Mouse (Mus musculus) heart, embryonic 11.5 days (tissue): Measurements from ENCODE around the gene Haus6. TPM values are rescaled to one million over a fixed set of nuclear protein-coding genes. Genes with fewer than 3 reads are reported as not detected.
"Not testable (repeated sequence)": the region's sequence is repeated elsewhere in the genome, so short reads cannot be mapped to it uniquely, and the experiment has no call there.

Source experiments
- ATAC-seq: fragments of 200-750 bp; cut with Nextera tagmentation; replicated peaks from 2 replicates; pipeline ENCODE4 v1.8.0; 2017; ENCODE audit warnings: moderate library complexity; ENCODE audit not compliant: insufficient number of reproducible peaks, low FRiP score, low TSS enrichment
- H3K27ac ChIP-seq: fragments of 300-500 bp; sonication (generic); 2 replicates; pipeline ENCODE4 v1.5.1; 2014; ENCODE audit warnings: mild to moderate bottlenecking, low read depth, low read length
- H3K27me3 ChIP-seq: fragments of 300-500 bp; sonication (generic); 2 replicates; pipeline ENCODE4 v1.6.1; 2014; ENCODE audit warnings: mild to moderate bottlenecking, low read length, mixed read lengths; ENCODE audit not compliant: control insufficient read depth, insufficient read depth
- H3K36me3 ChIP-seq: fragments of 300-500 bp; sonication (generic); 2 replicates; pipeline ENCODE4 v1.6.1; 2014; ENCODE audit warnings: mild to moderate bottlenecking, low read length, moderate library complexity, mixed read lengths; ENCODE audit not compliant: control insufficient read depth, insufficient read depth
- H3K4me1 ChIP-seq: fragments of 300-500 bp; sonication (generic); 2 replicates; pipeline ENCODE4 v1.6.1; 2014; ENCODE audit warnings: low read length; ENCODE audit not compliant: control insufficient read depth, insufficient read depth
- H3K4me2 ChIP-seq: fragments of 300-500 bp; sonication (generic); 2 replicates; pipeline ENCODE4 v1.6.1; 2014; ENCODE audit warnings: mild to moderate bottlenecking, moderate library complexity
- H3K4me3 ChIP-seq: fragments of 300-500 bp; sonication (generic); 2 replicates; pipeline ENCODE4 v1.5.1; 2014; ENCODE audit warnings: low read depth, low read length
- H3K9ac ChIP-seq: fragments of 300-500 bp; sonication (generic); 2 replicates; pipeline ENCODE4 v1.6.1; 2014; ENCODE audit warnings: mild to moderate bottlenecking, low read depth, low read length, moderate library complexity
- H3K9me3 ChIP-seq: fragments of 300-500 bp; sonication (generic); replicated peaks from 2 replicates; pipeline ENCODE4 v1.6.1; 2016; ENCODE audit warnings: low read length; ENCODE audit not compliant: control insufficient read depth
- WGBS: fragments of 180-500 bp; shearing (Covaris S2); extraction: QIAGEN DNeasy Blood & Tissue Kit; methylation state at CpG from one replicate; pipeline ENCODE4 v1.1.7; 2014; ENCODE audit not compliant: insufficient replicate concordance; 5-methylcytosine and 5-hydroxymethylcytosine counted together
- polyA plus RNA-seq: library from polyadenylated mRNA; unstranded; fragments of >200 nt; fragmentation: Nextera tagmentation; extraction: Ambion mirVana; gene quantifications from 2 replicates; pipeline ENCODE4 v1.2.1, GENCODE M21; 2014

The Haus6 gene
- polyA plus RNA-seq, 1 experiment from 2014 or later, result 15.5 TPM

GRCm38 (mm10) chr4:86632556-86632955 is 20.7 kb upstream of the Haus6 start:
- not testable (repeated sequence) for H3K9ac ChIP-seq, H3K9me3 ChIP-seq, ATAC-seq, H3K4me2 ChIP-seq, H3K27ac ChIP-seq, H3K4me1 ChIP-seq, H3K27me3 ChIP-seq, H3K36me3 ChIP-seq, H3K4me3 ChIP-seq
- 74% methylated on average over 4 of the region's 5 CpGs for WGBS

DNA sequence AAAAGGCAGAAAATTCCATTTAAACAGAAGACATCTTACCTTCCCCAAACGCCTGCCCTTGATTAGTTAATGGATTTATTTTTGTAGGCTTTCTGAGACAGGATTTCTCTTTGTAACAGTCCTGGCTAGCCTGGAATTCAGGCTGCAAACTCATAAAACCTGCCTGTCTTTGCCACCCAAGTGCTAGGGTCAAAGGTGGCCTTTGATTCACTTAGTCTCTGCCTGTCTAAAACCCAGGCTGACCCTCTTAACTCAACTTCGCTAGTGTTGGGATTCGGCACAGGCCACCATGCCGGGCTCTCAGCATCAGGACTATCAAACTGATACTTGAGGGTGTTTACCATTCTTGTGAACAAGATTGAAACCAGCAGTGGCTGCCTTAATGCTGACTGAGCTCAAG is 20.0 kb upstream of the Haus6 start:
- Histone ChIP-seq H3K27ac (no peak overlapping the region), H3K9ac (no peak overlapping the region), H3K4me3 (no peak overlapping the region), H3K4me1 (no peaks in the 10 kb centered on the region), H3K27me3 (no peaks in the 10 kb centered on the region), H3K4me2 (no peak overlapping the region), H3K9me3 (no peaks in the 10 kb centered on the region), H3K36me3 (no peaks in the 10 kb centered on the region)
- WGBS, result 77% methylated on average over 4 of the region's 4 CpGs
- ATAC-seq, result no peak

- not testable (repeated sequence) for H3K27me3 ChIP-seq, ATAC-seq, H3K4me2 ChIP-seq, H3K27ac ChIP-seq, H3K4me1 ChIP-seq, H3K9me3 ChIP-seq, H3K36me3 ChIP-seq, H3K4me3 ChIP-seq, H3K9ac ChIP-seq
- 90% methylated on average over 7 of the region's 7 CpGs for WGBS
Observed at GRCm38 (mm10) chr4:86626496-86626895, 14.6 kb upstream of the Haus6 start.

DNA sequence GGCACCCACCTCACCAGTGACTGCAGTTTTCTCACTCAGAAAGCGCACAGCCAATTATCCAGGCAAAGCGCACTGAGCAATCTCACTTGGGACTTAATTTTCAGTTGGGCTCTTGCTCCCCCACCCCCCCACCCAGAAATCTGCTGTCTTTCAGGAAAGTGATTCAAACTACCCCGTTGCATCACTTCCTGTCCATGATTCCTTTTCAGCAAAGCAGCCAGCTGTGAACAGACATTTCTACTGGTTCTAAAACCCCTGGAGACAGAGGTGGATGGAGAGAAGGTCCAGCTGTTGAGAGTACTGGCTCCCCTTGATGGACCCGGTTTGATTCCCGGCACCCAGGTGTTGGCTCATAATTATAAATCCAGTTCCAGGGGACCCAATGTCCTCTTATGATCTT is 13.6 kb upstream of the Haus6 start:
- no peak overlapping the region for H3K9ac ChIP-seq
- H3K9me3 ChIP-seq, result no peaks in the 10 kb centered on the region
- H3K4me1 ChIP-seq, result no peaks in the 10 kb centered on the region
- no peak overlapping the region for H3K4me3 ChIP-seq
- no peak overlapping the region for H3K4me2 ChIP-seq
- no peak overlapping the region for H3K27ac ChIP-seq
- ATAC-seq, result no peak
- no peaks in the 10 kb centered on the region for H3K36me3 ChIP-seq
- no peaks in the 10 kb centered on the region for H3K27me3 ChIP-seq
- 74% methylated on average over 5 of the region's 5 CpGs for WGBS

DNA sequence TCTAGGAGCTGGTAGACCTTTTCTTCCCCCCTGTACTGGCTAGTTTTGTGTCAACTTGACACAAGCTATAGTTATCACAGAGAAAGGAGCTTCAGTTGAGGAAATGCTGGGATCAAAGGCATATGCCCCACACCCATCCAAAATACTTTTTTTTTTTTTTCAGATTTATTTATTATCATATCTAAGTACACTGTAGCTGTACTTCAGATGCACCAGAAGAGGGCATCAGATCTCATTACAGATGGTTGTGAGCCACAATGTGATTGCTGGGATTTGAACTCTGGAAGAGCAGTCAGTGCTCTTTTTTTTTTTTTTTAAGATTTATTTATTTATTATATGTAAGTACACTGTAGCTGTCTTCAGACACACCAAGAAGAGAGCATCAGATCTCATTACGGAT is 10.7 kb upstream of the Haus6 start:
- H3K27ac ChIP-seq, H3K36me3 ChIP-seq, H3K9ac ChIP-seq, H3K4me2 ChIP-seq, H3K27me3 ChIP-seq, H3K9me3 ChIP-seq, ATAC-seq, H3K4me3 ChIP-seq, H3K4me1 ChIP-seq: not testable (repeated sequence)
- 81% methylated on average over 1 of the region's 1 CpGs for WGBS

- H3K4me3 ChIP-seq, result no peak overlapping the region
- no peak overlapping the region for H3K27ac ChIP-seq
- 58% methylated on average over 3 of the region's 3 CpGs for WGBS
- no peak for ATAC-seq
- no peaks in the 10 kb centered on the region for H3K9me3 ChIP-seq
- H3K4me2 ChIP-seq, result no peak overlapping the region
- H3K27me3 ChIP-seq, result no peaks in the 10 kb centered on the region
- H3K9ac ChIP-seq, result no peak overlapping the region
- H3K36me3 ChIP-seq, result no peaks in the 10 kb centered on the region
- no peaks in the 10 kb centered on the region for H3K4me1 ChIP-seq
Observed at GRCm38 (mm10) chr4:86622116-86622515, 10.3 kb upstream of the Haus6 start.

DNA sequence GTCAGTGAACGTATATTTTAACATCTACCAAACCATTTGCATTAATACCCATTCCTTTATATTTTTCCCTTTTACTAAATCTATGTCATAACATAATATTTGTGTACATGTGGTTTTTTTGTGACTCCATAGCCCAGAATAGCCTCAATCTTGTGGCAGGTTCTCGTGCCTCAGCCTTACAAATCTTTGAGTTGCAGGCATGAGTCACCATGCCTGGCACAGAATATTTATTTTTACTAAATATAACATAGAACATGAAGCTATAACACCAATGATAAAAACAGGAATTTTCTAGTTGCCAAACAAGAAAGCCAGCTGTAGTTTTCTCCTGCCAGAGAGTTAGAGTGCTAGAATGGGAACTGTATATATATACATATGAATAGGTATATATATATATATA is 8.7 kb upstream of the Haus6 start:
- Histone ChIP-seq H3K4me3 (no peak overlapping the region), H3K27ac (no peak overlapping the region), H3K36me3 (no peaks in the 10 kb centered on the region), H3K27me3 (no peaks in the 10 kb centered on the region), H3K4me1 (no peaks in the 10 kb centered on the region), H3K9me3 (no peaks in the 10 kb centered on the region), H3K4me2 (no peak overlapping the region), H3K9ac (no peak overlapping the region)
- ATAC-seq, result no peak
- WGBS, result 60% methylated on average over 2 of the region's 2 CpGs

DNA sequence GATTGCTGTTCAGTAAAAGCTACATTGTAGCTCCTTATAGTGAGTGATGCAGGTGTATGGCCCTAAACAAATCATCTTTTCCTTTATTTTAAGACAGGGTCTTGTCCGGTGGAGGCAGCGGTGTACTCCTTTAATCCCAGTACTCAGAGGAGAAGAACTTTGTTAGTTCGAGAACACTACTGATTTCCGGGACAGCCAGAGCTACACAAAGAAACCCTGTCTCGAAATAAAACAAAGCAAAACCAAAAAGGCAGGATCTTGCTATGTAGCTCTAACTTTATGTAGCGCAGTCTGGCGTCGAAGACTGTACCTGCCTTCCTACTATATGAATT is 400 bp upstream of the Haus6 start:
- H3K9me3 ChIP-seq, result no peaks in the 10 kb centered on the region
- peak overlapping the region; percentile 86 for H3K4me3 ChIP-seq
- peak overlapping the region; percentile 57; the same call in 1 of the 2 replicates for H3K27ac ChIP-seq
- H3K4me1 ChIP-seq, result 0 out of 2 replicates have a peak, but pooled peaks cover 3% of the 10 kb centered on the region
- ATAC-seq, result no peak
- H3K9ac ChIP-seq, result peak overlapping the region; percentile 84
- H3K36me3 ChIP-seq, result no peaks in the 10 kb centered on the region
- H3K27me3 ChIP-seq, result no peaks in the 10 kb centered on the region
- WGBS, result 36% methylated on average over 8 of the region's 8 CpGs
- peak overlapping the region; percentile 75 for H3K4me2 ChIP-seq

DNA sequence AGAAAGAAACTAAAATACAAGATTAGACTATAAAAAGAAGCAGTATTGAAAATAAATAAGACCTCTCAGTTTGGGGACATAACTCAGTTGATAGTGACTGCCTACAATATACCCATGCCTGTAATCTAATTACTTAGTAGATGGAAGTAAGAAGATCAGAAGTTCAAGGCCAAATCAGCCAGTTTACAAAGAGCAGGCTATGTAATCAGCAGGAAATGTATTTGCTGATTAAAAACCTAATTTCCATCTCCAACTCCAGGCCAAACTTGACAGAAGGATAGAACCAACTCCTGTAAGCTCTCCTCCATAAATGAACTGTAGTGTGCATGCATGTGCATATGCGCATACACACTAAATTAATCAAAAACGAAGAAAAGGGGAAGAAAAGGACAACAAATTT is 20.6 kb downstream of the Haus6 start:
- Histone ChIP-seq H3K27ac (no peak overlapping the region), H3K9ac (no peak overlapping the region), H3K36me3 (peaks cover 11% of the 10 kb centered on the region), H3K9me3 (no peaks in the 10 kb centered on the region), H3K4me2 (no peak overlapping the region), H3K4me3 (no peak overlapping the region), H3K27me3 (no peaks in the 10 kb centered on the region), H3K4me1 (no peaks in the 10 kb centered on the region)
- WGBS, result 100% methylated on average over 2 of the region's 2 CpGs
- ATAC-seq, result no peak
